Mouse (Mus musculus): ENCODE measurements at regions not wholly inside any gene's neighbourhood (a gene's known extent, or its start where the extent isn't known, plus 50 kb on each side); places are given as distances from the start of the nearest gene placed in this dataset.

DNA sequence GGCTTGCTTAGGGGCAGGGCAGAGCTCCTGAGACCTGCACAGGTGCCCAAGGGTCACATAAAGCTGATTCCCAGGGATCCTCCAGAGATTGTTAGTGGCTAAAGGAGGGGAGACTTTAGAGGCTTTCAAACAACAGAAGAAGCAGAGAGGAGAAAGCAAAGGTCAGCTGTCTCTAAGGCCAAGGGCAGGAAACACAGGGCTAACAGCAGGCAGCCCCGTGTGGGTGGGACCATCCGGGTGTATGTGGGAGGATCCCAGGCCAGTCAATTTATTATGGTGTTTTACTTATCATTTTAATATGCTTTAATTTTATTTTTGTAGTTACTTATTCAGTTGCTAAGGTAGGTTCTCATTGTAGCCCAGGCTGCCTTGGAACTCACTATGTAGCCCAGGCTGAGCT lies 317.1 kb downstream of the Matn1 start:
- TF ChIP-seq TAL1 (IDR thresholded peaks at IDR 0.05; ENCODE audit: low read length) (no peak), GATA1 (IDR thresholded peaks at IDR 0.05; ENCODE audit: low read length) (no peak)

All from erythroblast, embryonic 14.5 days (primary cell).